Mouse (Mus musculus) midbrain, embryonic 15.5 days (tissue): ENCODE measurements at regions not wholly inside any gene's neighbourhood (a gene's known extent, or its start where the extent isn't known, plus 50 kb on each side); places are given as distances from the start of the nearest gene placed in this dataset.

Experiments used
- ATAC-seq: fragments of 200-750 bp; cut with Nextera tagmentation; replicated peaks from 2 replicates; pipeline ENCODE4 v1.8.0; 2017; ENCODE audit warnings: moderate TSS enrichment
- H3K27ac ChIP-seq: fragments of 300-500 bp; sonication (generic); 2 replicates; pipeline ENCODE4 v1.5.1; 2015; ENCODE audit warnings: mild to moderate bottlenecking, inconsistent platforms
- H3K27me3 ChIP-seq: fragments of 300-500 bp; sonication (generic); replicated peaks from 2 replicates; pipeline ENCODE4 v1.6.1; 2015; ENCODE audit warnings: inconsistent platforms
- H3K36me3 ChIP-seq: fragments of 300-500 bp; sonication (generic); replicated peaks from 2 replicates; pipeline ENCODE4 v1.6.1; 2015; ENCODE audit warnings: inconsistent platforms
- H3K4me1 ChIP-seq: fragments of 300-500 bp; sonication (generic); 2 replicates; pipeline ENCODE4 v1.6.1; 2015; ENCODE audit warnings: inconsistent platforms
- H3K4me2 ChIP-seq: fragments of 300-500 bp; sonication (generic); 2 replicates; pipeline ENCODE4 v1.6.1; 2015; ENCODE audit warnings: inconsistent platforms, mild to moderate bottlenecking, moderate library complexity
- H3K4me3 ChIP-seq: fragments of 300-500 bp; sonication (generic); 2 replicates; pipeline ENCODE4 v1.5.1; 2015; ENCODE audit warnings: mild to moderate bottlenecking, inconsistent platforms
- H3K9ac ChIP-seq: fragments of 300-500 bp; sonication (generic); 2 replicates; pipeline ENCODE4 v1.6.1; 2015; ENCODE audit warnings: mild to moderate bottlenecking, inconsistent platforms
- H3K9me3 ChIP-seq: fragments of 300-500 bp; sonication (generic); 2 replicates; pipeline ENCODE4 v1.6.1; 2016; ENCODE audit warnings: inconsistent platforms
- WGBS: fragments of 180-500 bp; shearing (Covaris S2); methylation state at CpG from one replicate; pipeline ENCODE4 v1.1.7; 2015; ENCODE audit warnings: mixed read lengths; 5-methylcytosine and 5-hydroxymethylcytosine counted together

DNA sequence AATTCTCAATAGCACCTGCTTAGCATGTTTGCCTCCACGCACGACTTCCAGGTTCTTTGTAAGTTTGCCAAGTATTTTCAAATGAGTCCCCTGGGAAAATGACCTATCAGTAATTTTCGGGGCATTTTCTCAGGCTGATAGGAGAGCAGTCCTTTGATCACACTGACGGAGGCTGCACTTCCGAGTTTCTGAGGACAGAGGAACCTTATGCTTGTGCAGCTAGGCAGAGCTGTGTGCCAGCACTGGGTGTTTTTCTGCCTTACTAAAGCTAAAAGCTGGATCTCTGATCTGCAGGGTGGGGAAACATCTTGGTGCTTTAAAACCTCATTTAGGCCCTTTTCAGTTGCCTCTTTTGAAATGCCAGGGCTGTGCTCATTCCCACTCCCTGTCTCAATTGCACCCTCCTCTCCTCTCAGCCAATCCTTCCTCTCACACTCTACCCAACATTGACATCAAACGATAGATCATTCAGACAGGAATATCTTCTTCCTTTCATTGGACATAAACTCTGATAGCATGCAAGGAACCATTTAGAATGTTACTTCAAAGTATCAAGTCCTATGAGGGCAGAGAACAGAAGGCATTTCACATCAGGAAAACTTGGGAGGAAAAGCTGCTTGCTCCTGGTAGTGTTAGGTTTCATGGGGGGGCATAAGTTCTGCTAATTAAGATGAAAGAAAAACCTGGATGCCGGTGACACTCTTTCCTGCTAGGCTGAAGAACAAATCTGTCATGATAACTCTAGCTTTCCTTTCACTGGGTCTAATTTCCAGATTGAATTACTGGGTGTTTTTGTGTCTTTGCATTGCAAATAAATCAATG is 95.3 kb downstream of the Lurap1l start:
- 42% methylated on average over 7 of the region's 7 CpGs for WGBS
- no peak overlapping the region for H3K9ac ChIP-seq
- H3K27ac ChIP-seq, result no peak overlapping the region
- no peak overlapping the region for H3K4me3 ChIP-seq
- no peaks in the 10 kb centered on the region for H3K4me1 ChIP-seq
- ATAC-seq, result no peak
- H3K9me3 ChIP-seq, result no peaks in the 10 kb centered on the region
- H3K36me3 ChIP-seq, result no peaks in the 10 kb centered on the region
- no peaks in the 10 kb centered on the region for H3K27me3 ChIP-seq
- no peak overlapping the region for H3K4me2 ChIP-seq

DNA sequence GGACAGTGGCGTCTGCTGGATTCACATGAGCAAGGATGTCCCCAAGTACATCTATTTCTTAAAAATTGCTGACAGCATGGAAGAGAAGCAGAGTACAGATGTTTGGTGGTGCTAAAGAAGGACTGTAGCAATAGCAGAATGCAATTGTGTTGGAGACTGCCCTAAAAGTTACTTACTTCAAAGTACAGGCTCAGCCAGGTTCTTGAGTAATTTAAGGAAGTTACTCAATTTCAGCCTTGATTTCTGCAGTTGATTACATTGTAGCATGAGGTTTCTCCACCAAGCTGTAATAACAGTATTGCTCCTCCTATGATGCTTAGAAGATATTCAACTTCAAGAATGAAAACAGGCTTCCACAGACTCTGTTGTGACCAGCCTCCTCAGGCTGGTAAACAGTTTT is 96.1 kb downstream of the Lurap1l start:
- H3K4me1 ChIP-seq, result no peaks in the 10 kb centered on the region
- H3K9ac ChIP-seq, result no peak overlapping the region
- no peaks in the 10 kb centered on the region for H3K27me3 ChIP-seq
- no peak for ATAC-seq
- H3K9me3 ChIP-seq, result no peaks in the 10 kb centered on the region
- no peaks in the 10 kb centered on the region for H3K36me3 ChIP-seq
- 98% methylated on average over 1 of the region's 1 CpGs for WGBS
- H3K4me2 ChIP-seq, result no peak overlapping the region
- no peak overlapping the region for H3K27ac ChIP-seq
- H3K4me3 ChIP-seq, result no peak overlapping the region

DNA sequence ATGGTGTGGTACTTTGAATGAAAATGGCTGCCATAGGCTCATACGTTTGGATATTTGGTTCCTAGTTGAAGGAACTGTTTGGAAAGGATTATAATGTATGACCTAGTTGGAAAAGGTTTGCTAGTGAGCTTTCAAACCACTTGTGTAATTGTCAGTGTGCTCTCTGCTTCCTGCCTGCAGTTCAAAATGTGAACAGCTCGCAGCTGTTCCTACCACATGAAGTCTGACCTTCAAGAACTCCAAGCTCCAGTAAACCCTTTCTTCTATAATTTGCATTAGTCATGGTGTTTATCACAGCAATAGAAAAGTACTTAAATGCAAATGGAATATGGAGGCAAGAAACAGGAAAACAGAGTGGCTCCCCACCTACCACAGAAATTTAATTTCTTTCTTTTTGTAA is 111.4 kb downstream of the Lurap1l start:
- no peak overlapping the region for H3K27ac ChIP-seq
- 53% methylated on average over 2 of the region's 2 CpGs for WGBS
- H3K4me1 ChIP-seq, result no peaks in the 10 kb centered on the region

DNA sequence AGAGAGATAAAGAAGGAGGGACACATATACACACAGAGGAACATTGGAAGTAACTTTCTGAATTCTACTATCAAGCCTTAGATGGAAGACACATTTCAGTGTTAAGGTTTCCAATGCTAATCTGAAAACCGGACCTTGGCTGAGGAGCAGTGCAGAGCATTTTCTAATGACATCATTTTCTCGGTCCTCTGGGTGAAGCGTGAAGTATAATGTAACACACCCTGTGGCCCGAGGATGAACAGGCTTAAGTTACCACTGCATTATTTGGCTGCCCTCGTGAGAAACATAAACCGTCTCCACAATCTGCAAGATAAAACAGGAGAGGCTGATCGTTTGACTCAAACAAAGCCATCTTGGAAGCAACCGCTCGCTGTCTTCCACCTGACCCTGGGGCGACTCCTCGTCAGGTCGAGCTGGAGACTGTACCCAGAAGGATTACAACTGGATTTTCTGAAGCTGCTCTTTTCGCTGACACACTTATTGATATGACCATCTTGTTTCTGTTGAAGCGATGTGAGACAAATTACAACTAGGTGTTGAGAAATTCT is 113.1 kb downstream of the Lurap1l start:
- no peak overlapping the region for H3K4me2 ChIP-seq
- H3K4me1 ChIP-seq, result no peaks in the 10 kb centered on the region
- H3K9me3 ChIP-seq, result no peaks in the 10 kb centered on the region
- 70% methylated on average over 14 of the region's 14 CpGs for WGBS
- no peak for ATAC-seq
- H3K4me3 ChIP-seq, result no peak overlapping the region
- H3K36me3 ChIP-seq, result no peaks in the 10 kb centered on the region
- H3K9ac ChIP-seq, result no peak overlapping the region
- no peaks in the 10 kb centered on the region for H3K27me3 ChIP-seq
- H3K27ac ChIP-seq, result no peak overlapping the region

More for the DNA sequence above, 111.4 kb downstream of the Lurap1l start:
- no peak overlapping the region for H3K9ac ChIP-seq
- H3K4me3 ChIP-seq, result no peak overlapping the region
- no peaks in the 10 kb centered on the region for H3K27me3 ChIP-seq
- no peak for ATAC-seq
- no peak overlapping the region for H3K4me2 ChIP-seq
- H3K9me3 ChIP-seq, result no peaks in the 10 kb centered on the region
- no peaks in the 10 kb centered on the region for H3K36me3 ChIP-seq

DNA sequence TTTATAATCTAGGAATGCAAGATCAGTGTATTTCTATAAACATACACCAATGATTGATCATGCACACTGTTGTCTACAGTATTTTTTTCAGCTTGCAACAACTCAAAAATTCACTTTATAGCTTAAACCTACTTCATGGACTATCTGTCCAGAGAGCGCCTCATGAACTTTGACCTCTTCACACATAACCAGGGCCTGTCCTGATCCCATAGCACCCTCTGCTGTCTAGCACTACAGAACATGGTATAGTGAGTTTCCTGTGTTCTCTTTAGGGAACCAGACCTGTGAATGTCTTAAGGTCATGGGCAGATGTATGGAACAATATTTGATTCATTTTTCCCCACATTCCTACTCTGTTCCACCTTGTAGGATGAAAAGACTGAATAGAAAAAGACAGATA is 117.1 kb downstream of the Lurap1l start:
- Histone ChIP-seq H3K36me3 (no peaks in the 10 kb centered on the region), H3K4me2 (no peak overlapping the region), H3K4me3 (no peak overlapping the region), H3K9me3 (no peaks in the 10 kb centered on the region), H3K27me3 (no peaks in the 10 kb centered on the region), H3K9ac (no peak overlapping the region), H3K27ac (no peak overlapping the region), H3K4me1 (no peaks in the 10 kb centered on the region)
- WGBS, result 98% methylated on average over 1 of the region's 1 CpGs
- ATAC-seq, result no peak

DNA sequence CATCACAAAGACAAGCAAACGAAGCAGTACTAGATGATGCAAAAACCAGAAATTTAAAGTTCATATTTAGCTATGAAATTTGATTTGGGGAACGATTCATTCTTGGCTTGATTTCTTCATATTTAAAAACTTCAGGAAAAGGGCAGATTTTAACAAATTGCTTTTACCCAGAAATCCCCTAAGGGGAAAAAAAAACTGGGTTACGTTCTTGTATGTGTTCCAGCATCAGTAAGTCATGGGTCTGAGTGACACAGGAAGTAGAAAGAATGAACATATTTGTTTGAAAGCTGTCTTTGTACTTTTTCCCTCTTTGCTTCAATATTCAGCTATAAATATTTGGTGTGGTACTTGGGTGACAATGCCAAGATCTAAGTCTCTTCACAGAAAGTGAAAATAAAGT is 120.2 kb downstream of the Lurap1l start:
- H3K4me3 ChIP-seq, result no peak overlapping the region
- H3K27me3 ChIP-seq, result no peaks in the 10 kb centered on the region
- no peak for ATAC-seq
- no peaks in the 10 kb centered on the region for H3K9me3 ChIP-seq
- no peaks in the 10 kb centered on the region for H3K36me3 ChIP-seq
- no peak overlapping the region for H3K4me2 ChIP-seq
- no peak overlapping the region for H3K9ac ChIP-seq
- 90% methylated on average over 3 of the region's 3 CpGs for WGBS
- H3K4me1 ChIP-seq, result no peaks in the 10 kb centered on the region
- no peak overlapping the region for H3K27ac ChIP-seq

DNA sequence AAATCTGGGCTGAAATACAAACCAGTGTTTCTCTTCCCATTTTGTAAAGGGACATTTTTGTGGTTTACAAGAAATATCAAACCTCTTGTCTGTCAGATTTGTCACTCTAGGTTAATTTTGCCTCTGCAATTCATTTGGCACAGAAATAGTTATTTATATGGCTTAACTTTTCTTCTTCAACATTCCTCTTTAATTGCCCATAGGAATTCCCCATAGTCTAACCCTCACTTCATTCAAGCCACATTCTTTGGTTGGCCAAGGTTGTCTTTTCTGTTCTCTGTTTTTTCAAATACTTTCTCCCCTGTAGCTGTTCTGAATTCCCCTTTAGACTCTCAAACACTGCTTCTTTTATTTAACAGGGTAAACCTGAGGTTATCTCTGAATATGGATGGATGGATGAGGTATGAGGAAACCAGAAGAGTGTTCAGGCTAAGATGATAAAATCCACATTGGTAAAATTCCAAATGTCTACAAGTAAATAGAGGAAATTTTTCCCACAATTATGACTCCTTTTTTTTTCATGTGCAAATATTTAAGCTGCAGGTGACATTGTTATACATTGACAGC is 127.0 kb downstream of the Lurap1l start:
- no peak overlapping the region for H3K27ac ChIP-seq
- no peak overlapping the region for H3K4me2 ChIP-seq
- no peaks in the 10 kb centered on the region for H3K36me3 ChIP-seq
- no peaks in the 10 kb centered on the region for H3K27me3 ChIP-seq
- H3K9ac ChIP-seq, result no peak overlapping the region
- H3K9me3 ChIP-seq, result no peaks in the 10 kb centered on the region
- H3K4me1 ChIP-seq, result no peaks in the 10 kb centered on the region
- no peak overlapping the region for H3K4me3 ChIP-seq
- no peak for ATAC-seq

DNA sequence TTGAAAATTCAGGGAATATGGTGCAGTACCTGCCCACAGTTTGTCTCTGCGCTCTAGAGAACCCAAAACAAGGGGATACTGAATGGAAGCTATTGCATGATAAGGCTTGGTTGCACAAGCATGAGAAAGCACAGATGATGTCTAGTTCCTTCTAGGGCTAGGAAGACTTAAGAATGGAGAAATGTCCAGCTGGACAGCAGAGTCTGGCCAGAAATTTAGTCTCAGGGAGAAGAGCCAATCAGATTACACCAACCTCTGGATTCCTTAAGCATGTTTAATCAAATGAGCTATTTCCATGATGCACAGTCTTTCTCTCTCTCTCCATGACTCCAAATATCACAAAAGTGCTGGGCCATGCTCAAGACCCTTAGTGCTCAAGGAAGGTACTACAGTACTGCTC is 147.8 kb downstream of the Lurap1l start:
- ATAC-seq, result no peak
- no peaks in the 10 kb centered on the region for H3K36me3 ChIP-seq
- no peaks in the 10 kb centered on the region for H3K4me1 ChIP-seq
- H3K4me2 ChIP-seq, result no peak overlapping the region
- no peak overlapping the region for H3K9ac ChIP-seq
- H3K9me3 ChIP-seq, result no peaks in the 10 kb centered on the region
- H3K27me3 ChIP-seq, result no peaks in the 10 kb centered on the region
- WGBS, result 94% methylated on average over 1 of the region's 1 CpGs
- no peak overlapping the region for H3K27ac ChIP-seq
- H3K4me3 ChIP-seq, result no peak overlapping the region

DNA sequence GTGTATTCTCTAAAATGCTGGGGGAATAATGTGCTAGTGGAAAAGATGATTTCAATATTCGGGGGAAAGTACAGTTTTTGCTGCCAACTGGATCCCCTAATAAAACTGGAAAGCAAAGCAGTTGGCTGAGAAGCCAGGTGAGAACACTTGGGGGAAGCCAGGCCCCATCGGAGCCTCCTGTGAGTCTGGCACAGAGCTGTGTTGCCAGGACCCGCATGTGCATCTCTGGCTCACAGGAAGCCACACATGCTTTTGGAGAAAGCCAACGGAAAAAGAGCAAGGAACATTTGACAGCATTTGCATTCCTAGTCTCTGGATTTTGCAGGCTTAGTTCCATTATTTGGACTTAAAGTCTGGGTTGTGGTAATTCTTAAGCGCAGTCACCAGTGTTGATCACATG is 148.4 kb downstream of the Lurap1l start:
- Histone ChIP-seq H3K4me2 (no peak overlapping the region), H3K9me3 (no peaks in the 10 kb centered on the region), H3K27me3 (no peaks in the 10 kb centered on the region), H3K36me3 (no peaks in the 10 kb centered on the region), H3K4me1 (no peaks in the 10 kb centered on the region), H3K27ac (no peak overlapping the region), H3K9ac (no peak overlapping the region), H3K4me3 (no peak overlapping the region)
- WGBS, result 88% methylated on average over 5 of the region's 5 CpGs
- no peak for ATAC-seq

DNA sequence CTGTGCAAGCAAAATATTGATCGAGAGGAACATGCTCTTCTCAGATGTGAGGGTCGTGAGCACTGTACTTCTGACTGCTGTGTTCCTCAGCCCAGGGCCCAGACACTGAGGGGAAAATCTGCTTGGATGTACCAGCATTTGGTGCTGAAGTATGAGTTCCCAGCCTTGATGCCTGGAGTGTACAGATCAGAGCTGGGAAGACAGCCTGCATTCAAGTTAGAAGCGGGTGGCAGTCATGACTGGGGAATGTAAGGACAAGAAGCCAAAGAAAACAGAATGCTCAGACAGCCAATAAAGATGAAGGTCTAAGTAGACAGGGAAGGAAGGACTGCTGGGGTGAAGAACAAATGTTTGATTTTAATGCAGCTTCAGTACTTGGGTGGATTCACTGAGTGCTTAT is 148.9 kb downstream of the Lurap1l start:
- Histone ChIP-seq H3K36me3 (no peaks in the 10 kb centered on the region), H3K4me3 (no peak overlapping the region), H3K4me2 (no peak overlapping the region), H3K4me1 (no peaks in the 10 kb centered on the region), H3K9me3 (no peaks in the 10 kb centered on the region), H3K27ac (no peak overlapping the region), H3K9ac (no peak overlapping the region), H3K27me3 (no peaks in the 10 kb centered on the region)
- ATAC-seq, result no peak
- WGBS, result 78% methylated on average over 3 of the region's 3 CpGs

DNA sequence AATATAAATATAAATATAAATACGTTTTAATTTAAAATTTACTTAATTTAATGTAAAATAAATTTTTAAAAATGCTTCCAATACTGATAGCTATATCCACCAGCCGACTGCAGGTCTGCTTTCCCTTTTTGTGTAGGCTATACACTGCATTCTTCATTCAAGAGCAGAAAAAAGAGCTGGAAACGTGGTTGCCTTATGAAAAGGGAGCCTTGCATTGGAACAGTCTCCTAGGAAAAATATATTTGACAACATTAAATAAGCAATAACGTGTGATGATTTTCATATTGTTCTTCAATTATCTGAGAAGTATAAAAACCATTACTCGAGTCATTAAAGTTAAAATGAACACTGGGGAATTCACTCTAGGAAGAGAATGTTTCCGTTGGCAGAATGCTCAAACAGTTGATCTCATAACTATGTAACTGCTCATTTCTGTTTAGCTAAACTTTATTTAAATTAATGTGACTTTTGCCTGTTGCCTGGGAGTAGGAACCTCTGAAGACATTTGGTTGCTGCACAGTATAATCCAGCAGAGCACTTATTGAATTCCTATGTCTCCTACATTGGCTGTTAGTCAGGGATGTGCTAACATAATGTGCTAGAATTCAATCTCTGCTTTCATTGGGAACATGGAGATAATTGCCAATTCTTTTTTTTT is 172.0 kb downstream of the Lurap1l start:
- no peak overlapping the region for H3K27ac ChIP-seq
- H3K4me2 ChIP-seq, result no peak overlapping the region
- H3K9me3 ChIP-seq, result no peaks in the 10 kb centered on the region
- no peaks in the 10 kb centered on the region for H3K36me3 ChIP-seq
- no peaks in the 10 kb centered on the region for H3K4me1 ChIP-seq
- 73% methylated on average over 6 of the region's 6 CpGs for WGBS
- H3K4me3 ChIP-seq, result no peak overlapping the region
- no peak for ATAC-seq
- no peak overlapping the region for H3K9ac ChIP-seq
- H3K27me3 ChIP-seq, result no peaks in the 10 kb centered on the region

DNA sequence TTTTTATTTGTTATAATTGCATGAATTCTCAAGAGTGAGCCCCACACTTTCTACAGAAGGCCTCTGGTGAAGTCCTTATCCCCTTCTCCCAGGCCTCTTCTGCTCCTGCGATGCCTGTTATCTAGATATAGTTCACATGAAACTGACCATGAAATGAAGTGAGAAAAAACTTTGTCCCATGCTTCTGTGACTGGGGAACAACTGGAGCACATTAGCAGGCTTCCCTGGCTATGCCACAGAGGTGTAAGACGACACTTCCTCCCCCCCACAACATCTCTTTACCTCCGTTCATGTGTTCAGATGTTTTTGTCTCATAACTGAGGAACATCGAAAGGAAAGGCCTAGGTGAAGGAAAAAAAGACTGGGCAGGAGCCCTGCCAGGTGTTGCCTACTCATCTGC is 174.7 kb downstream of the Lurap1l start:
- H3K36me3 ChIP-seq, result no peaks in the 10 kb centered on the region
- H3K27me3 ChIP-seq, result no peaks in the 10 kb centered on the region
- H3K9me3 ChIP-seq, result no peaks in the 10 kb centered on the region
- no peak overlapping the region for H3K9ac ChIP-seq
- H3K4me1 ChIP-seq, result no peaks in the 10 kb centered on the region
- ATAC-seq, result no peak
- no peak overlapping the region for H3K4me2 ChIP-seq
- no peak overlapping the region for H3K4me3 ChIP-seq
- H3K27ac ChIP-seq, result no peak overlapping the region
- 69% methylated on average over 4 of the region's 4 CpGs for WGBS

DNA sequence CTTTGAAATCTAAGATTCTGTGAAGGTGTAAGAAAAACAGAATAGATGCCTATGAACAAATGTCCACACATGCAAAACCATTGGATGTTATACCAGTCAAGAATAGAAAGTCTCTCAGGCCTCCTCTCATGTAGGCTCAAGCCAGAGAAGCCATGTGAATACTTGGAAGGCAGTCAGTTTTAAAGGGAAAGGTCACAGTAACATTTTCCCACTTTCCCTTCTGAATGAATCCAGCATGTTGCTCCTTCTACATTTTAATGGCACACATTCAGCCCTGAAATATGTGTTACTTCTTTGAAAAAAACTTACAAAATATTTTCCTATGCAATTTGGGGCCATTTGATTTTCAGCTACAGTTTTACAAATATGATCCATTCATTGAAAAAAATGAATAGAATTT is 186.1 kb downstream of the Lurap1l start:
- Histone ChIP-seq H3K4me3 (no peak overlapping the region), H3K9ac (no peak overlapping the region), H3K4me1 (no peaks in the 10 kb centered on the region), H3K27ac (no peak overlapping the region), H3K27me3 (no peaks in the 10 kb centered on the region), H3K4me2 (no peak overlapping the region), H3K9me3 (no peaks in the 10 kb centered on the region), H3K36me3 (no peaks in the 10 kb centered on the region)
- no peak for ATAC-seq
